Mouse (Mus musculus): Measurements from ENCODE around the gene Elmo3.

Elmo3 gene

DNA sequence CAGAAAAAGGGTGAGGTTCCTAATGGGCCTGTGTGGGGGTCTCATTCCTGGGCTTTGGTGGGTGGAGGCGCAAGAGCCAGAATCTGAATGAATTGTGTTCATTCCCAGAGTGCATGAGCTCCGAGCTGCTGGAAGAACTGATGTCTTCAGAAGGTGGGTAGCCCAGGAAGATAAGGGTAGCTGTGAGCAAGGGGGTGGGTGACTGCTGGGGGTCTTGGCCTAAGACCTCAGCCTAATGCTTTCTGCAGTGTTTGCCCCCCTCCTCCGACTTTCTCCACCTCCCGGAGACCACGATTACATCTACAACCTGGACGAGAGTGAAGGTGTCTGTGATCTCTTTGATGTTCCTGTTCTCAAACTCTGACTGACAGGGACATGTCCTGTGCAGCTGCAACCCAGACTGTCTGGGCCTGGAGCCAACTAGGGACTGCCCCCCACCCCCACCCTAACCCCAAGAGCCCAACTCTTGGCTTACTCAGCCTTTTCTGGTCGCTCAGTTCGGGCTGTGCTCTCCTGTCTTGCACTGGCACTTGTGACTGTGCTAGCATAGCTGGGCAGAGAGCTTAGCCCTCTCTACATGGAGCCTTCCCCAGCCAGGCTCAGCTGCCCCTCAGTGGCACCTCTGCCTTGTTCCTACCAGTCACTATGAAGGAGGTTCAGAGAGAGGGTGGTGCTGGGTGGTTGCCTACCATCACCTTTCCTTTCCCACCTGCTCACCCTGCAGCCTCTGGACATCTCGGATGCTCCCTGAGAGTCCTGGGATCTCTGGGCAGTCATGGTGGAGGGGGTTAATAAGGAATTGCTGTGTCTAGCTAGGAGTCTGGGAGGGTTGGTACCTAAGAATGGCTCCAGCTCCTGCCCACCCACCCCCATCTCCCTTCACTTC is 833 bp upstream of the Elmo3 start:
- no peak for TF ChIP-seq GATA4 (IDR thresholded peaks at IDR 0.05; ENCODE audit: insufficient replicate concordance, low read length)

DNA sequence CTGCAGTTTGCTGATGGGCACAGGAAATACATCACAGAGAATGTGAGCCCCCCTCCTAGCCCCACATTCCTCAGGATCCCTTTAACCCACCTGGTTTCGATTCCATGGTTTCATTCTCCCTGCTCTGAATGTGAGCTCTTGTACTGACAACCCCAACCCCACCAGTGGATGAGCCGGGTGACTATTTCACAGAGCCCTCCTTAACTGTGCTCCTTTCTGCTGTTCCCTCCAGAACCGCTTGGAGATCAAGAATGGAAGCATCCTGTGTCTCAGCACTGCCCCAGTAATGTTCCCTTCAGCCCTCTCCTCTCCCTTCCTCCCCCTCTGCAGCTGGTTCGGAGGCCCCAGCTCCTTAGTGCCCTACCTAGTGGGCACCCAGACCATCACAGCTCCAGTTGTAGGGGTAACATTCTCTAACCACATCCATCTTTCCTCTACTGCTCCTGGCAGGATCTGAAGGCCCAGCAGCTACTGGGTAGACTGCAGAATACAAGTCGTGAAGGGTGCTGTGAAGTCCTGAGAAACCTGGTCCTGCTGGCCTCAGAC is 818 bp downstream of the Elmo3 start:
- TF ChIP-seq GATA4 (IDR thresholded peaks at IDR 0.05; ENCODE audit: insufficient replicate concordance, low read length), result no peak

DNA sequence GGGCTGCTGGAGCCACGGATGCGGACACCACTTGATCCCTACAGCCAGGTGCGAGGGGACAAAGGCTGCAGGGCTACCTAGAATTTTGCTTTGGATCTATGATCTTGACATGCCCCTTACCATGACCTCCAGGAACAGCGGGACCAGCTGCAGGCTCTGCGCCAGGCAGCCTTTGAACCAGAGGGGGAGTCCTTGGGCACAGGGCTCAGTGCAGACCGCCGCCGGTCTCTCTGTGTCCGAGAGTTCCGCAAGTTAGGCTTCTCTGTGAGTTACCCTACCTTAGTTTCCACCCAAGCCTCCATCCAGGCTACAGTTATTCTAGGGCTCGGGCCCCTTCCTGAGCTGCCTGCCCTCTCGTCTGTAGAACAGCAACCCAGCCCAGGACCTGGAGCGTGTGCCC is 2.3 kb downstream of the Elmo3 start:
- TF ChIP-seq GATA4 (IDR thresholded peaks at IDR 0.05; ENCODE audit: insufficient replicate concordance, low read length), result no peak

DNA sequence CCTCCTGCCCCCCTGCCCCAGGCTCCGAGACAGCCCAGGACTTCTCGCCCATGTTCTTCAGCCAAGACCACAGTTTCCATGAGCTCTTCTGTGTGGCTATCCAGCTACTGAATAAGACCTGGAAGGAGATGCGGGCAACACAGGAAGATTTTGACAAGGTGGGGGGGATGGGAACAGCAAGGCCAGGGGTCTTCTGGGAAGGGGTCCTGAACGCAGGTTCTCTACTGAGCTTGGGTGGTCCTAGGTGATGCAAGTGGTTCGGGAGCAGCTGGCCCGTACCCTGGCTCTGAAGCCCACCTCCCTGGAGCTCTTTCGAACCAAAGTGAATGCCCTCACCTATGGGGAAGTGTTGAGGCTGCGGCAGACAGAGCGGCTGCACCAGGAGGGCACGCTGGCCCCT is 3.0 kb downstream of the Elmo3 start:
- no peak for TF ChIP-seq GATA4 (IDR thresholded peaks at IDR 0.05; ENCODE audit: insufficient replicate concordance, low read length)

DNA sequence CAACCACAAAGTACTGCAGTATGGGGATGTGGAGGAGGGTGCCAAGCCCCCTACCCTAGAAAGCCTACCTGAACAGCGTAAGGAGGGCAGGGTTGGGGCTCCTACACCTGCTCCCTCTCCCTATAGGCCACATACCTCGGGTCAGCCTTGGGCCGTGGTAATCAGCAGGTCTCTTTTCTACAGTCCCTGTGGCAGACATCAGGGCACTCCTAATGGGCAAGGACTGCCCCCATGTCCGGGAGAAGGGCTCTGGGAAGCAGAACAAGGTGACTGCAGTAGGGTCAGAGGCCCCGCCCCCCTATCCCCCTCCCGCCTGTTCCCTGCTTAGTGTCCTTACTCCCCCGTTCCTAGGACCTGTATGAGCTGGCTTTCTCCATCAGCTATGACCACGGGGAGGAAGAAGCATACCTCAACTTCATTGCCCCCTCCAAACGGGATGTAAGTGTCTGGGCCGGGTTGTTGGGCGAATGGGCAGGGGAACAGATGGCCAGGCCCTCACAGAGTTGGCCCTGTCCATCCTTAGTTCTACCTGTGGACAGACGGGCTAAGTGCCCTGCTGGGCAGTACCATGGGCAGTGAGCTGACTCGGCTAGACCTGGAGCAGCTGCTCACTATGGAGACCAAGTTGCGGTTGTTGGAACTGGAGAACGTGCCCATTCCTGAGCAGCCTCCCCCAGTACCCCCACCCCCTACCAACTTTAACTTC is 3.9 kb downstream of the Elmo3 start:
- TF ChIP-seq GATA4 (IDR thresholded peaks at IDR 0.05; ENCODE audit: insufficient replicate concordance, low read length), result no peak

DNA sequence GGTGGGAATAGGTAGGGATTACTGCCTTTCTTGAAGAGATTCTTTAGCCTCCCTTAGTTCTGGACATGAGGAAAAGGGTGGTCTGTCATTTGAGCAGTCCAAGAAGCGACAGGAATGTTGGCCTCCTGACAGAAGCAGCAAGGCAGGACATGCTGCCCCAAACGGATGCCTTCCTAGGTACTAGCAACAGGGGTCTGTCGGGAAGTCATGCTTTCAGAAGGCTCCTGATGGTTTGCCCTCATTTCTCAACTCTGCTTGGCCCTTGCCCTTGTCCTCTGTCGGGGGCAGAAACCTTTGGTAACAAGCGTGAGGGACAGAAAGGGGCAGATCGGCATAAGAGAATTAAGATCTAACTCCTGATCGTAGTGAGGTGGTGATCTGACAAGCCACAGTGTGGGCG is 4.7 kb downstream of the Elmo3 start:
- no peak for TF ChIP-seq GATA4 (IDR thresholded peaks at IDR 0.05; ENCODE audit: insufficient replicate concordance, low read length)

DNA sequence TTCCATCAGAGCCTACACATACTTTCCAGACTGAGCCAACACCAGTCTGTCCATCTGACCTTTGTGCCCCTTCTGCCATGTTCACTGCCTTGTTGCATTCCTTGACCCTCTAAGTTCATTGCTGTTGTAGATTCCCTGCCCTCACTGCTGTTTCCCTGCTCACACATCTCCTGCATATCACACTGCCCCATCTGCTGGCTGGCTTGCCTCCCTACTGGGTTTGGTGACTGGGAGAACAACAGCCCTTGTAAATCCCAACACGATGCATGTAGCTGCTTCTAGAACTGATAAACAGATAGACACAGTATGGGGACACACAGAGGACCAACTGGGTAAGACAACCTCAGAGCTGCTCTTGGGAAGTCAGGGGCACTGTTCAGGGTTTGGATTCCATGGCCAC is 6.3 kb downstream of the Elmo3 start:
- no peak for TF ChIP-seq GATA4 (IDR thresholded peaks at IDR 0.05; ENCODE audit: insufficient replicate concordance, low read length)

DNA sequence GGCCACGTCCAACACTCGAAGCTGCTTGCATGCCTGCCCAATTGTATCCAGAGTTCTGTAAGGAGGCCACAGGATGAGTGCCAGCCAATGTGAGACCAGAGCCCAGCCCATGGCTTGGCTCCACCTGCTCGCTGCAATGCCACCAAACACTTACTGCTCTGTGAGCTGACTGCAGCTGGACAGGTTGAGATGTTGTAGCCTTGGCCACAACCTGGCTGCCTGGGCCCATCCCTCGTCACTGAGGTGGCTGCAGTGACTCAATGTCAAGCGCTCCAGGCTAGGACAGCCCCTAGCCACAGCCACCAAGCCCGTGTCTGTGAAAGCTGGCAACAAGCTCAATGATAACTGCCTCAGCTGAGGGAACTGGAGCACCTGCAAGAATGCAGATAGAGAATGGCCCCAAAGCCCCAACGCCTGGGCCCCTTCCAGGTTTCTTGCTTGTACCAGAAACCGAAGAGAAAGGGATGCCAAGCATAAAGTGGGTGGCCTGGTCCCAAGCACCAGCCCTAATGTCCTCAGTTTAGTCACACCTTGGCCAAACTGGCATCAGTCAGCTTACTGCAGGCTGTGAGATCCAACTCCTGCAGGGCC is 7.6 kb downstream of the Elmo3 start:
- TF ChIP-seq GATA4 (IDR thresholded peaks at IDR 0.05; ENCODE audit: insufficient replicate concordance, low read length), result no peak

DNA sequence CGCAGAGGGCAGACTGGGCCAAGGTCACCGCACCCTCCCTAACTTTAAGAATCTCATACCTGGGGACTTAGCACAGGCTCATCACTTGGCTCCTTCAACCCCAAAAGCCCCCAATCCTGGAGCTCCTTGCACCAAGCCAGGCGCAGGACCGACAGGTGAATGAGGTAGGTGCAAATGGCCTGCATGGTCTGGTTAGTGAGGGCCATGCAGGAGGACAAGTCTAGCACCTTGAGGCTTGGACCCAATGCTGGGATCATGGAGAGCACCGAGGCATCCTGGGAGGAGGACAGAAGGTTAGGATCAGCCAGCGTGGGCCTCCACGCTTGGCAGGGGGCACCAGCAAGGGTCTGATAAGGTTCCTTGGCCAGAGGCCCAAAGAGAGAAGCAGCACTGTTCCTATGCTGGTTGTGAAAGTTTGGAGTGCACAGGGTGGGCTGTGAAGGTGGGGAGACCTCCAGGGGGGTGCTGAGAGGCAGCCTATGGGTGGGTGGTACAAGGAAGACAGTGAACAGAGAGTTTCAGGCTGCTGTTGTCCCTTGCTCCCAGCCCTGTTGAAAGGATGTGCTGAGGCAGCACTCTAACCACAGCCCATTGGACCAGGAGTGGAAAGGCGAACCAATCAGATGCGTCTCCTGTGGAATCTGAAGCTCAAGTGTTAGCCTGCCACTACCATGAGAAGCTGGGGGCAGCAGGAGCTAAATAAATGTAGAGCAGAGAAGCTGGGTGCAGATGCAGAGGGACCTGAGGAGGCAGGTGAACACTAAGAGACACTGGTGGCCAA is 8.4 kb downstream of the Elmo3 start:
- TF ChIP-seq GATA4 (IDR thresholded peaks at IDR 0.05; ENCODE audit: insufficient replicate concordance, low read length), result no peak

DNA sequence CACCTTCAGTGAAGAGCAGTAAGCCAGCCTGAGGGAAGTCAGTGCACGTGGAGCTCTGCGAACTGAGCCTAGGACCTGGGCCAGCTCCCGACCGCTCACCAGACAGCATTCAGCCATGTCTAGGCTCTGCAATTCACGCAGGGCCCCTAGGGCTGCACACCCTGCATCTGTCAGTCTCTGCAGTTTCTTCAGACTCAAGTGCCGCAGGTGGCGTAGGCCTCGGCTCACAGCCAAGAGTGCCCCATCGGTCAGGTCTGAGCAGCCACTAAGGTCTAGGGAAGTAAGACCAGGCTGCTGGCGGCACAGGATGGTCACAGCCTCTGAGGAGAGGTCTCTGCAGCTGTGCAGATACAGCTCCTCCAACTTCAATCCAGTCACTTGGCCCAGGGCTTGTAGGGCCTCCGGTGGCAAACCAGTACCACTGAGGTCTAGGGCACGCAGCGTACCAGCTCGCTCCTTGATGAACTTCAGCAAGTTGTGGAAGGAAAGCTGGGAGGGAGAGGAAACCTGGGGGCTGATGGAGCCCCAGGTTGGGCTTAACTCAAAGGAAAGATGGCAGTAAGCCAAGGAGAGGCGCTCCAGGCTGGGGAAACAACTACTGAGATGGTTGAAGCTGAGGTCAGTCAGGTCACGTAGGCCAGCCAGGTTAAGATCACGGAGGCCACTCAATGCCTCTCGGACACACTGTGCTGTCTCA is 9.8 kb downstream of the Elmo3 start:
- TF ChIP-seq GATA4 (IDR thresholded peaks at IDR 0.05; ENCODE audit: insufficient replicate concordance, low read length), result no peak

DNA sequence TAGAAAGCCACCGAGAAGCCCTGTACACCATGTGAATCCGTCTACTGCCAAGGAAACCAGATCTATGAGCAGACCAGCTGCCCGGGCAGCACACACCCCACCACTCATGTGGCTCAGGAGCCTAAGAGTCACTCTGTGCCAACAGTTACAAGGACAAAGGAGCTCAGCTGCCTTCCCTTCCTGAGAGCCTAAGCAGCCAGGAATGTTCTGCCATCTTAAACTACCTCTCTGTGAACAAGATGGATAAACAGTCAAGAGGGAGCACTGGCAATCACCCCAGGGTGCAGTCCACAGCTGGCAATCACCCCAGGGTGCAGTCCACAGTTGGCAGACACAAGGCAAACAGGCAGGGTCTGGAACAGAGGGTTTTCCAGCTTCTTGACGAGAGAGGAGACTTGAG is 12.5 kb downstream of the Elmo3 start:
- no peak for TF ChIP-seq GATA4 (IDR thresholded peaks at IDR 0.05; ENCODE audit: insufficient replicate concordance, low read length)

DNA sequence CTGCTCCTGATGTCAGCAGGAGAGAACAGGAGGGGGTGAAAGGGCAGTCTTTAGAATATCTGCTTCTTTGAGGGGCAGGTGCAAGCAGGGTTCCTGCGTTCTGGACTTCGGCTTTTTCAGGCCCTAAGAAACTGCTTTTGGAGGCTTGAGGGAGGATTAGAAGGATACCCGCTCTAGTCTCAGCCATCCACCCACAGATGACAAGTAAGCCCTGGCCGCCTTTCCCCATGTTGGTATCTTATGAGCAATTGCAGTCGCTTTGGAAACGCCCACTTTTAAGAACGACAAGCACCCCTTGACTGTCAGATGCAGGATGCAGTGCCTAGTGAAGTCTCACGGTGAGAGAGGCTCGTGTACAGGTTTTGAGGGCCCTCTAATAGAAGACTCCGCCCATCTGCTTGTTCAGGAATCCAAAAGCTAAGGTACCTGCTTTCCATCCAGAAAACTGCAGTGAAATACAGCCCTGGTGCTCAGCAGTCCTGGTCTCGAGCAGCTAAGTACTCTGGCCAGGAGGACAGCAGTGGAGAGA is 13.3 kb downstream of the Elmo3 start:
- TF ChIP-seq GATA4 (IDR thresholded peaks at IDR 0.05; ENCODE audit: insufficient replicate concordance, low read length), result no peak

DNA sequence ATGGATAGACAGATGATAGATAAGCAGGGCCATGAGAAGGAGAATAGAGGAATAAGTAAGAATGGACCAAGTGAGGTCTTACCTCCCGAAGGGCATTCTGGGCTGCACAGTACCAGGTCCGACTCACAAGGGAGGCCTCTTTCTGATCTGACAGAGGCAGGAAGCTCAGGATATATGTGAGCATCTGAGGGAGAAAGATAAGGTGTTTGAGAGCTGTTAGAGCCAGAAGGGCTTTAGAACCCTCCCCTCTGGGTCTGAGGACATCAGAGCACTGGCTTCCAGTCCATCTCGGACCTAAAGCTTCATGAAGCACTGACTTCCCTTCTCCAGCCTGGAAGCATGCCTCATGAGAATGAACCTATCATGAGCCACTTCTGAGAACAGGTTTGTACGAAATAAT is 17.8 kb downstream of the Elmo3 start:
- no peak for TF ChIP-seq GATA4 (IDR thresholded peaks at IDR 0.05; ENCODE audit: insufficient replicate concordance, low read length)

DNA sequence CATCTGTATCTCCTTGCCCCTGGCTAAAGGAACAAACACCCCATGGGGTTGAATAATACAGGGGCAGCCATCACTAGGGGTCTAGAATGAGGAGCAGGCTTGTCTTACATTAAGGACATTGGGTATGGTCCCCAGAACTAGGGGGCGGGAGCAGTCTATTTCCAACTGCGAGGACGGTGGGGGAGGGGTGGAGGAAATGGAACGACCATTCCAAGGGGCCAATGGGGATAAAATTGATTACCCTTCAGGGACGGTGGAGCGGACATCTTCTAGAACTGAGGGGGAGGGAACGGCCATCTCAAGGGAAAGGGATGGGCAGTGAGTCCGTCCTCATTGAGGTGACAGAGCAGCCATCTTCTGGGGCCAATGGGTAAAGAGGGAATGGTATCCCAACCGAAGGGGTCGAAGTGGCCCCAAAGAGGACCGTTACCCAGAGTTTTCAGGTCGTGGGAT is 20.3 kb downstream of the Elmo3 start:
- TF ChIP-seq GATA4 (IDR thresholded peaks at IDR 0.05; ENCODE audit: insufficient replicate concordance, low read length), result no peak
